Mouse (Mus musculus) erythroblast, embryonic 14.5 days (primary cell): ENCODE measurements around the gene Lyrm7. TPM values are rescaled to one million over a fixed set of nuclear protein-coding genes. Genes with fewer than 3 reads are reported as not detected.

ENCODE experiments used
- H3K27me3 ChIP-seq: 2 replicates; pipeline ENCODE4 v1.6.1; 2012; ENCODE audit warnings: inconsistent platforms; ENCODE audit not compliant: control insufficient read depth
- H3K36me3 ChIP-seq: 2 replicates; pipeline ENCODE4 v1.6.1; 2012; ENCODE audit warnings: mild to moderate bottlenecking, inconsistent platforms; ENCODE audit not compliant: control insufficient read depth
- H3K4me1 ChIP-seq: 2 replicates; pipeline ENCODE4 v1.6.1; 2012; ENCODE audit warnings: inconsistent platforms; ENCODE audit not compliant: control insufficient read depth
- H3K4me3 ChIP-seq: replicated peaks from 2 replicates; pipeline ENCODE3; 2012; ENCODE audit warnings: moderate library complexity, mild to moderate bottlenecking, inconsistent platforms
- H3K9me3 ChIP-seq: 2 replicates; pipeline ENCODE4 v1.6.1; 2012; ENCODE audit warnings: low read length, inconsistent platforms, mixed read lengths; ENCODE audit not compliant: control insufficient read depth
- GATA1 ChIP-seq: IDR thresholded peaks from 2 replicates; pipeline ENCODE4 v1.6.1; 2012; ENCODE audit warnings: low read length, inconsistent platforms, mixed read lengths
- TAL1 ChIP-seq: IDR thresholded peaks from 3 replicates; pipeline ENCODE4 v1.6.1; 2012; ENCODE audit warnings: low read length, inconsistent platforms, mixed read lengths
- polyA plus RNA-seq: library from polyadenylated mRNA; stranded (reverse); fragments of >175 nt; gene quantifications from 2 replicates; pipeline ENCODE4 v1.2.3, GENCODE M21; 2012

The Lyrm7 gene
- polyA plus RNA-seq, result not detected in 2 replicates

DNA sequence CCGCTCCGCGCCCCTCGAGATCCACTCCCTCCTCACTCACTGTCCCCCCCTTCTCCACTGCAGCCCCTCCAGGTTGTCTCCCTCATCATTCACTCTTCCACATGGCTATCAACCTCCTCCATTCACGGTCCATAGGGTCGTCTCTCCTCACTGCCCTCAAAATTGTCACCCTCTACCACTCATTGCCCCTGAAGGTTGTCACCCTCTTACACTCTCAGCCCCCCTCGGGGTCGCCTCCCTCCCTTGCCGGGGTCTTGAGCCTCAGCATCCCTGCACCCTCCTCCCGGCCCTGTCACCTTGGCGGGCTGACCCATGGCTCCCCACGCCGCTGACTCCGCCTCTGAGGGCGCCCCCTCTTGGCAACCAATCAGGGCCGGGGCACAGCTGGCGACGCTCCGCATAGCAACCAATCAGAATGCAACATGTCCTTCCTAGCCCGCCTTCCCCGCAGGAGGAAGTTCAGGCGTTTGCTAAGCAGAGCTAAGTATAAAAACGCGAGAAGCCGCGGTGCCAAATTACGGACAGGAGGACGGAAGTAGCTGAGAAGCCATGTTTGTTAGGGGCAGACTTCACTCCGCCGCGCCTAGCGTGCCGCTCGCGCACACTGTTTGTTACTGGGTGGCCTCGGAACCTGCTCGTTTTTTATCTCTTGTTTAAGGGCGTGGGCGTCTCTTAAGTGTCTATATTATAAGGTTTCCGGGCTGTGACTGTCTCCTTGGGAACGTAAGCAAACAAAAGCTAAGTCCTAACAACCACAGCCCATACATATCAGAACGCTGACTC lies at the start of gene Lyrm7:
Lyrm7 (minus strand) TSS at position 661 of the 783 bp plus-strand sequence.
- peaks cover 36% of the 10 kb centered on the region for H3K4me1 ChIP-seq
- TF ChIP-seq TAL1 (no peak), GATA1 (no peak)
- H3K36me3 ChIP-seq, result no peaks in the 10 kb centered on the region
- H3K9me3 ChIP-seq, result no peaks in the 10 kb centered on the region
- no peaks in the 10 kb centered on the region for H3K27me3 ChIP-seq
- peak within 1 kb of the TSS; percentile 73 for H3K4me3 ChIP-seq

DNA sequence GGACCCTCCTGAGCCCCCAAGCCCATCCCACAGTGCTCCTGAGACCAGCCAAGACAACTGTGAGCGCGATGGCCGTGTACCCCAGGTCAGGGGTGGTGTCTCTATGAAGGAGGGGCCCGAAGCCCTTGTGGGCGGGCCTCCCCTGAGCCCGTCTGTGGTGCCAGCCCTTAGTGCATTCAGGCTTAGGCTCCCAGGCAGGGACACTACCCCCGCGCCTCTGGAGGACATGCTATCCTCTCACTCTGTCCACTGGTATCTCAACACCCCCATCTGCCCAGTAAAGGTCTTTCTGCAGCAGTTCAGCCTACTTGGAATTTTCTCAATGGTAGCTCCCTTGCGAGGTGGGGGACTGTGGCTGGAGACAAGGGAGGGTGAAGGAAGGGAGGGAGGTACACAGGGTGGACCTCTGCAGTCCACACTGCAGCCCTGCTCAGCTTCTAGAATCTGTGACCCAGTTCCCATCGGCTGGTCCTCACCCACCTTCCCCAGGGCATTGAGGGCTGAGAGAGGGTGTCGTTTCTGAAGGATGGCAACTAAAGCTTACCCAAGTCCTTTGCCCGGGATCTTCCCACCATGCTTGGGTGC lies 49.5 kb upstream of the Lyrm7 start:
- H3K4me1 ChIP-seq, result no peaks in the 10 kb centered on the region
- H3K36me3 ChIP-seq, result peaks cover 25% of the 10 kb centered on the region
- TF ChIP-seq GATA1 (no peak), TAL1 (no peak)
- no peak overlapping the region for H3K4me3 ChIP-seq
- no peaks in the 10 kb centered on the region for H3K9me3 ChIP-seq
- no peaks in the 10 kb centered on the region for H3K27me3 ChIP-seq

DNA sequence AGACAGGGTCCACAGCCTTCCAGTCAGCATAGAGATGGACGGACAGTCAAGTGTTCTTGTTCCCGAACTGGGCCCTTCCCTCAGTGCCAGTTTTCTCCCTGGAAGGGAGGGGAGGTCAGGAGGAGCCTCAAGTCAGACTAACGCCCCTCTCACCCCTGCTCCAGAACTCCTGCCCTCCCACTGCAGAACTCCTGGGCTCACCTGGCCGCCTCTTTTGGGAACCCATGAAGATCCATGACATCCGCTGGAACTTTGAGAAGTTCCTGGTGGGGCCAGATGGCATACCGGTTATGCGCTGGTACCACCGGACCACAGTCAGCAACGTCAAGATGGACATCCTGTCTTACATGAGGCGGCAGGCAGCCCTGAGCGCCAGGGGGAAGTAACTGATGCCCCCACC lies 48.6 kb upstream of the Lyrm7 start:
- TF ChIP-seq TAL1, result no peak
- TF ChIP-seq GATA1, result no peak
- peaks cover 2% of the 10 kb centered on the region for H3K4me1 ChIP-seq
- no peak overlapping the region for H3K4me3 ChIP-seq
- H3K9me3 ChIP-seq, result no peaks in the 10 kb centered on the region
- peaks cover 17% of the 10 kb centered on the region for H3K36me3 ChIP-seq
- no peaks in the 10 kb centered on the region for H3K27me3 ChIP-seq

DNA sequence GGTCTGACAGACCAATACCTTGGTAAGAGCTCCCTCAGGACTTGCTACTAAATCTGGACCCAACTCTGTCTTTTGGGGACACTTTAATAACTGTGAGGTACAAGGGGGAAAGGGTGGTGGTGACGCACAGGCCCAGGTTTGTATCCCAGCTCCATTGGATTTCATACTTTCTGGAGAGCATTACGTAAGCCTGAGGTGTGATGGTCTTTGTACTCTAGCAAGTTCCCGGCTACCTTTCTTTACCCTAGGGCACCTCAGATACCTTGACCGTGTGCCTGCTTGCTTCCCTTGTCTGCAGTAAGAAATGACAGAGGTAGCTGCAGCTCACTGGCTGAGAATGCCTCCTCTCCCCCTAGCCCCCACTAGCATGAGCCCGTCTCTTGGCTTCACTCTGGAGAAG lies 46.5 kb upstream of the Lyrm7 start:
- peaks cover 13% of the 10 kb centered on the region for H3K36me3 ChIP-seq

DNA sequence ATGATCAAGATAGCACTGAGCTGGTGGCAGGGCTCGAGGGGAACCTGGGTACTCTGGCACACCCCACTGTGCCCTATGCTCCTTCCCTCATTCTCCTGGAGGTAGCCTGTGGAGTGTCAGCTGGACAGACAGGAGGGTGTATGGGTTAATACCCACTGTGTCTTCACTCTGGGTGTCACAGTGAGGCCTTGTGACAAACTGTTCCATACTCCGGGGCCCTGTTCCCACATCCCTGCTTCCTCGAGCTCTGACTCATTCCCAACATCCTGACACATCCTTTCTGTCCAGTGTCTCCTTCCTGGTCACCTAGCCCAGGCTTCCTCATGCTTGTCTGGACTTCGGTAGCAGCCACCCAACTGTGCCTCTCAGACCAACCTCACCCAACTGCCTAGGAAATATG lies 45.8 kb upstream of the Lyrm7 start:
- peaks cover 13% of the 10 kb centered on the region for H3K36me3 ChIP-seq
- TF ChIP-seq TAL1 (no peak), GATA1 (no peak)
- H3K4me3 ChIP-seq, result no peak overlapping the region
- peaks cover 10% of the 10 kb centered on the region for H3K4me1 ChIP-seq
- H3K27me3 ChIP-seq, result peaks cover 17% of the 10 kb centered on the region
- no peaks in the 10 kb centered on the region for H3K9me3 ChIP-seq

More for the DNA sequence above, 46.5 kb upstream of the Lyrm7 start:
- H3K4me3 ChIP-seq, result no peak overlapping the region
- peaks cover 10% of the 10 kb centered on the region for H3K4me1 ChIP-seq
- H3K9me3 ChIP-seq, result no peaks in the 10 kb centered on the region
- TF ChIP-seq TAL1, result no peak
- TF ChIP-seq GATA1, result no peak
- peaks cover 14% of the 10 kb centered on the region for H3K27me3 ChIP-seq

GRCm38 (mm10) chr11:54905931-54906330 lies 45.2 kb upstream of the Lyrm7 start:
- no peak overlapping the region for H3K4me3 ChIP-seq
- peaks cover 10% of the 10 kb centered on the region for H3K36me3 ChIP-seq
- peaks cover 17% of the 10 kb centered on the region for H3K27me3 ChIP-seq
- H3K4me1 ChIP-seq, result peaks cover 10% of the 10 kb centered on the region
- no peaks in the 10 kb centered on the region for H3K9me3 ChIP-seq
- no peak for TF ChIP-seq GATA1
- no peak for TF ChIP-seq TAL1

GRCm38 (mm10) chr11:54905086-54905485 lies 44.4 kb upstream of the Lyrm7 start:
- TF ChIP-seq TAL1 (no peak), GATA1 (no peak)
- Histone ChIP-seq H3K4me1 (peaks cover 10% of the 10 kb centered on the region), H3K9me3 (no peaks in the 10 kb centered on the region), H3K36me3 (peaks cover 2% of the 10 kb centered on the region; the same call in 1 of the 2 replicates), H3K4me3 (no peak overlapping the region), H3K27me3 (peaks cover 17% of the 10 kb centered on the region)

DNA sequence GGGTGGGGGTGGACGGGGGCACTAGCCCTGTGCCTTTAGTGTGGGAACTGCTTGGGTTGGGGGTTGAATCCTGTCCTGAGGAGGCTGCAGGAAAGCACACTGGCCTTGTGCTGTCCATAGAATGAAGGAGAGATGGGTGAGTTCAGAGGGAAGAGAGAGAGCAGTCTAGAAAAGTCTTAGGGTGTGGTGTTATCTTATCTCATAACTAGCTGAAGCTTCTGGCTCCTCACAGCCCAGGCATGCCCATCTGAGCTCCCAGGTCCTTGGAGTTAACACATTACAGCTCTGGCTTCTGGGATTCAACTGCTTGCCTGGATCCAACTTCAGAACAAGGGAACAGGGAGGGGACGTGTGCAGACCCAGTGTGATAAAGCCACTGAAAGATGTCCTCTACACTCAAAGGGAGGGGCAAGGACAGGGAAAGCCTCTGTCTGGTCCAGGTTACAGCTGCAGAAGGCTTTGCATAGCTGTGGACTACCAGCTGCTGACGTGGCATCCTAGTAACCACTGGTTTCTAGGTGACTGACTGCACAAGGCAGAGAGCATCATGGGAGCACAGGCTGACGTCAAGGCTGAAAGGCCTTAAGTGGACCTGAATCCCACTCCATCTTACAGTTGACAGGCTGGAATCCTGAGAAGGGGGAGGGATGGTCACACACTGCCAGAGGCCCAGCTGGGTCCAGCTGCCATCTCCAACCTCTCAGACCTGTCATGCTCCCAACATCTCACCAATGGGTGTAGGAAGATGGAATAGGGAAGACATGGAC lies 43.4 kb upstream of the Lyrm7 start:
- Histone ChIP-seq H3K27me3 (peaks cover 17% of the 10 kb centered on the region), H3K36me3 (no peaks in the 10 kb centered on the region), H3K9me3 (no peaks in the 10 kb centered on the region), H3K4me1 (peaks cover 10% of the 10 kb centered on the region), H3K4me3 (no peak overlapping the region)
- TF ChIP-seq TAL1 (no peak), GATA1 (no peak)

DNA sequence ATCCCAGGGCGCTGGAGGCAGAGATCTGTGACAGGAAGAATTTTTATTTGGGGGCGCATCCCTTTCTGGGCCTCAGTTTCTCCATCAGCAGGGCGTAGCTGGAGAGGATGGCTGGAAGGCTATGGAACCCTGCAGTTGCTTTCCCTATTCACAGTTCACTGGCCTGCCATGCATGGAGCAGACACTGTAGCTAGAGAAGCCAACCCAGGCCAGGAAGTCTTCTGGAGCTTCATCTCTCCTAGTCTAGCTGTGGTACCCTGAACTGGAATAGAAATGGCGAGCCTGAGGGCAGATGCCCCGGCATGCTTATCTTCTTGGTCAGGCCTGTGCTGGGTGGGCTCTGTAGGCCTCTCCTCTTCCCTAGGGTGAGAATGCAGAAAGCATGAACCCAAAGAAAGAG lies 42.6 kb upstream of the Lyrm7 start:
- no peaks in the 10 kb centered on the region for H3K9me3 ChIP-seq
- TF ChIP-seq TAL1, result no peak
- TF ChIP-seq GATA1, result no peak
- H3K4me1 ChIP-seq, result peaks cover 10% of the 10 kb centered on the region
- H3K4me3 ChIP-seq, result no peak overlapping the region
- H3K27me3 ChIP-seq, result peaks cover 17% of the 10 kb centered on the region
- no peaks in the 10 kb centered on the region for H3K36me3 ChIP-seq
